In genomic region chr2:90566046-90566445, GRCm38 (mm10) we compare ENCODE assay signal across 9 mouse cellular contexts. TPM values are rescaled to one million over a fixed set of nuclear protein-coding genes. Genes with fewer than 3 reads are reported as not detected.
DNase-seq lines count a peak whose midpoint lies in the region; ATAC-seq and TF ChIP-seq lines count a peak whose summit lies in the region.
"Had no signal": no experiment of that assay in that cellular context is flagged by ENCODE, and none has a peak within 500 bp of the region (broad histone marks: within the 10 kb centered on the region; RNA-seq: fewer than 3 reads in every experiment).

No protein-coding gene starts in this region.

- peak; percentile 96 to 97 for TF ChIP-seq EP300 in MEL (IDR thresholded peaks at IDR 0.05; ENCODE audit: low read depth in 1 of 2, low read length in 2 of 2)

- no peaks in the 10 kb centered on the region for H3K36me3 ChIP-seq in forebrain, embryonic 15.5 days
- H3K36me3 ChIP-seq in forebrain, postnatal 0 days (ENCODE audit: insufficient read depth) = no peaks in the 10 kb centered on the region
- H3K36me3 ChIP-seq in MEL (ENCODE audit: control insufficient read depth in 1 of 2, insufficient read depth in 2 of 2, low read length in 2 of 2) = peaks cover 0 to 49% of the 10 kb centered on the region in 2 experiments; a peak in 2 of 4 replicates
- no peaks in the 10 kb centered on the region for H3K36me3 ChIP-seq in liver, adult 2 months (ENCODE audit: control insufficient read depth, insufficient read depth, low read length)

- H3K4me1 ChIP-seq in forebrain, embryonic 15.5 days = peaks cover 11% of the 10 kb centered on the region; the same call in 1 of the 2 replicates
- H3K4me1 ChIP-seq in forebrain, postnatal 0 days (ENCODE audit: insufficient read depth) = peaks cover 6% of the 10 kb centered on the region; the same call in 1 of the 2 replicates
- peaks cover 21 to 48% of the 10 kb centered on the region in 2 experiments for H3K4me1 ChIP-seq in MEL (ENCODE audit: control insufficient read depth in 1 of 2, insufficient read depth in 2 of 2, low read length in 2 of 2)
- peaks cover 43% of the 10 kb centered on the region for H3K4me1 ChIP-seq in liver, adult 2 months (ENCODE audit: control insufficient read depth, insufficient read depth, low read length)

- H3K27me3 ChIP-seq in forebrain, embryonic 15.5 days = no peaks in the 10 kb centered on the region
- no peaks in the 10 kb centered on the region for H3K27me3 ChIP-seq in forebrain, postnatal 0 days (ENCODE audit: insufficient read depth, low read length)
- H3K27me3 ChIP-seq in MEL (ENCODE audit: control insufficient read depth in 1 of 2, insufficient read depth in 2 of 2, low read length in 2 of 2) = no peaks in the 10 kb centered on the region
- no peaks in the 10 kb centered on the region for H3K27me3 ChIP-seq in liver, adult 2 months (ENCODE audit: control insufficient read depth, insufficient read depth, low read length)

- no peak for TF ChIP-seq RAD21 in MEL (IDR thresholded peaks at IDR 0.05; ENCODE audit: low read depth, low read length)

- H3K9ac ChIP-seq in forebrain, embryonic 15.5 days (replicated peaks) = no peak overlapping the region
- H3K9ac ChIP-seq in forebrain, postnatal 0 days = no peak overlapping the region
- peak overlapping the region; percentile 74 for H3K9ac ChIP-seq in MEL (ENCODE audit: control insufficient read depth, low read depth, low read length, poor library complexity, severe bottlenecking)
- H3K9ac ChIP-seq in liver, adult 2 months (ENCODE audit: low read depth, low read length) = peak overlapping the region; percentile 78

- peak in 1 of 2 experiments; percentile 71; a peak in 2 of 4 replicates for TF ChIP-seq POLR2A in MEL (IDR thresholded peaks at IDR 0.05; ENCODE audit: control insufficient read depth in 1 of 2, insufficient read depth in 1 of 2, low read depth in 1 of 2, low read length in 2 of 2, poor library complexity in 1 of 2)
- no peak for TF ChIP-seq POLR2A in liver, adult 2 months (IDR thresholded peaks at IDR 0.05; ENCODE audit: extremely low read depth, insufficient read depth, low read length)

- H3K9me3 ChIP-seq in forebrain, embryonic 15.5 days = no peaks in the 10 kb centered on the region
- no peaks in the 10 kb centered on the region for H3K9me3 ChIP-seq in forebrain, postnatal 0 days (ENCODE audit: low read length)
- H3K9me3 ChIP-seq in MEL (replicated peaks; ENCODE audit: insufficient read depth, low read length) = no peaks in the 10 kb centered on the region

- 0 out of 2 replicates have a peak, but pooled peaks have one; percentile 23 for ATAC-seq in forebrain, embryonic 15.5 days (replicated peaks)
- ATAC-seq in forebrain, postnatal 0 days = no peak

- WGBS in forebrain, embryonic 15.5 days = 54% methylated on average over 7 of the region's 7 CpGs
- 42% methylated on average over 7 of the region's 7 CpGs for WGBS in forebrain, postnatal 0 days
- 10% methylated on average over 7 of the region's 7 CpGs for WGBS in liver, adult 2 months

- no peak for TF ChIP-seq CTCF in forebrain, postnatal 0 days (IDR thresholded peaks at IDR 0.05; ENCODE audit: low read depth)
- TF ChIP-seq CTCF in MEL (IDR thresholded peaks at IDR 0.05 in 2 of 3, conservative IDR thresholded peaks at IDR 0.05 in 1 of 3; ENCODE audit: control insufficient read depth in 1 of 3, insufficient read depth in 1 of 3, low read depth in 2 of 3, low read length in 3 of 3, poor library complexity in 1 of 3, severe bottlenecking in 1 of 3) = peak in 1 of 3 experiments; percentile 9; a peak in 2 of 6 replicates
- no peak for TF ChIP-seq CTCF in liver, adult 2 months (IDR thresholded peaks at IDR 0.05; ENCODE audit: low read depth, low read length)

- H3K27ac ChIP-seq in forebrain, embryonic 15.5 days (replicated peaks) = no peak overlapping the region
- H3K27ac ChIP-seq in forebrain, postnatal 0 days (ENCODE audit: low read depth, low read length) = no peak overlapping the region
- H3K27ac ChIP-seq in MEL (ENCODE audit: control insufficient read depth, low read depth, low read length) = peak overlapping the region; percentile 99
- peak overlapping the region; percentile 100 for H3K27ac ChIP-seq in liver, adult 2 months (replicated peaks; ENCODE audit: insufficient read depth, low read depth, low read length)
- H3K27ac ChIP-seq: macrophage had no signal

- DNase-seq in forebrain, postnatal 0 days = no peak
- peak; percentile 95 for DNase-seq in MEL (ENCODE audit: low read depth, low spot score)
- peak; percentile 33 for DNase-seq in gastrocnemius, postnatal 25 days
- peak; percentile 78 for DNase-seq in liver, adult 2 months (ENCODE audit: extremely low read depth, low read depth, low spot score)
- DNase-seq in embryo, embryonic 9.5 days (ENCODE audit: extremely low spot score) = no peak
- DNase-seq in adipocyte (ENCODE audit: low spot score) = no peak
- no peak for DNase-seq in layer of hippocampus, postnatal 14 days (ENCODE audit: low spot score in 2 of 2)

- no peak overlapping the region for H3K4me3 ChIP-seq in forebrain, embryonic 15.5 days
- no peak overlapping the region for H3K4me3 ChIP-seq in forebrain, postnatal 0 days (ENCODE audit: low read depth, low read length)
- H3K4me3 ChIP-seq in MEL (ENCODE audit: control insufficient read depth in 1 of 2, insufficient read depth in 1 of 2, low read depth in 2 of 2, low read length in 2 of 2) = peak overlapping the region; percentile 44
- H3K4me3 ChIP-seq in liver, adult 2 months (ENCODE audit: insufficient read depth, low read depth, low read length) = no peak overlapping the region

- H3K4me2 ChIP-seq in forebrain, embryonic 15.5 days (replicated peaks) = no peak overlapping the region
- H3K4me2 ChIP-seq in forebrain, postnatal 0 days (ENCODE audit: low read depth) = no peak overlapping the region

- H3K79me2 ChIP-seq in MEL (ENCODE audit: control insufficient read depth, insufficient read depth, low read length, poor library complexity) = peaks cover 5% of the 10 kb centered on the region
- peaks cover 37% of the 10 kb centered on the region for H3K79me2 ChIP-seq in liver, adult 2 months (ENCODE audit: control insufficient read depth, insufficient read depth, low read length)

TF ChIP-seq in MEL, 35 proteins besides CTCF, POLR2A, EP300 and RAD21:
- TF ChIP-seq MEF2A (IDR thresholded peaks at IDR 0.05; ENCODE audit: extremely low read depth, insufficient replicate concordance, low read depth, low read length, poor library complexity, severe bottlenecking) = no peak
- TF ChIP-seq ZC3H11A (IDR thresholded peaks at IDR 0.05; ENCODE audit: low read depth, low read length) = no peak
- peak; percentile 55; the same call in 1 of the 2 replicates for TF ChIP-seq SIN3A (IDR thresholded peaks at IDR 0.05; ENCODE audit: low read length)
- TF ChIP-seq RCOR1 (IDR thresholded peaks at IDR 0.05; ENCODE audit: low read depth, low read length) = peak; percentile 72; the same call in 1 of the 2 replicates
- peak; percentile 93 for TF ChIP-seq GATA1 (IDR thresholded peaks at IDR 0.05; ENCODE audit: low read depth, low read length)
- no peak; the same call in 1 of the 2 replicates for TF ChIP-seq KAT2A (conservative IDR thresholded peaks at IDR 0.05; ENCODE audit: low read depth, low read length)
- peak; percentile 93 for TF ChIP-seq TAL1 (IDR thresholded peaks at IDR 0.05; ENCODE audit: low read length)
- TF ChIP-seq HCFC1 (IDR thresholded peaks at IDR 0.05; ENCODE audit: low read depth, low read length) = 0 out of 2 replicates have a peak, but pooled peaks have one; percentile 35
- peak; percentile 31; the same call in 1 of the 2 replicates for TF ChIP-seq USF1 (IDR thresholded peaks at IDR 0.05; ENCODE audit: low read depth, low read length)
- TF ChIP-seq MYB (IDR thresholded peaks at IDR 0.05; ENCODE audit: low read depth, low read length) = no peak
- peak; percentile 54; the same call in 1 of the 2 replicates for TF ChIP-seq NELFE (IDR thresholded peaks at IDR 0.05; ENCODE audit: low read depth, low read length)
- TF ChIP-seq ETS1 (IDR thresholded peaks at IDR 0.05; ENCODE audit: low read depth, low read length) = peak; percentile 92
- 0 out of 2 replicates have a peak, but pooled peaks have one; percentile 6 for TF ChIP-seq ZNF384 (IDR thresholded peaks at IDR 0.05; ENCODE audit: low read depth, low read length)
- peak; percentile 75 for TF ChIP-seq MYC (IDR thresholded peaks at IDR 0.05; ENCODE audit: low read depth, low read length)
- TF ChIP-seq MAX (IDR thresholded peaks at IDR 0.05; ENCODE audit: low read length) = peak; percentile 70
- peak; percentile 2; the same call in 1 of the 2 replicates for TF ChIP-seq E2F4 (IDR thresholded peaks at IDR 0.05; ENCODE audit: borderline replicate concordance, low read depth, low read length)
- peak; percentile 97 for TF ChIP-seq TCF12 (IDR thresholded peaks at IDR 0.05; ENCODE audit: low read depth, low read length)
- peak; percentile 24; the same call in 1 of the 2 replicates for TF ChIP-seq MAFK (IDR thresholded peaks at IDR 0.05; ENCODE audit: borderline replicate concordance, low read depth, low read length)
- 0 out of 2 replicates have a peak, but pooled peaks have one; percentile 7 for TF ChIP-seq JUND (IDR thresholded peaks at IDR 0.05; ENCODE audit: low read depth, low read length)
- 0 out of 2 replicates have a peak, but pooled peaks have one; percentile 21 for TF ChIP-seq SMC3 (IDR thresholded peaks at IDR 0.05; ENCODE audit: low read depth, low read length)
- TF ChIP-seq BHLHE40 (IDR thresholded peaks at IDR 0.05; ENCODE audit: borderline replicate concordance, low read depth, low read length) = peak; percentile 78; the same call in 1 of the 2 replicates
- no peak for TF ChIP-seq ELF1 (IDR thresholded peaks at IDR 0.05; ENCODE audit: low read depth, low read length)
- TF ChIP-seq MXI1 (IDR thresholded peaks at IDR 0.05; ENCODE audit: low read depth, low read length) = peak; percentile 65
- TF ChIP-seq TBP (IDR thresholded peaks at IDR 0.05; ENCODE audit: low read depth, low read length) = peak; percentile 85
- peak; percentile 78; the same call in 1 of the 2 replicates for TF ChIP-seq MAZ (IDR thresholded peaks at IDR 0.05; ENCODE audit: low read depth, low read length)

RNA-seq across cellular contexts. Expression of gene Ptprj, which starts 14.4 kb away (rescaled TPM):
- polyA plus RNA-seq in forebrain, embryonic 15.5 days (2015; fragmentation: Nextera tagmentation; extraction: Ambion mirVana) = 3.3 and 3.7 TPM in 2 replicates
- 29.9 and 34.0 TPM in 2 replicates for total RNA-seq in forebrain, postnatal 0 days (2014; rRNA removed)
- polyA plus RNA-seq in forebrain, postnatal 0 days (2015; fragmentation: Nextera tagmentation; extraction: Ambion mirVana) = 2.5 and 3.9 TPM in 2 replicates
- total RNA-seq in MEL (2012; rRNA removed) = 10.0 and 10.2 TPM in 2 replicates
- polyA plus RNA-seq in MEL (2012; ENCODE audit: insufficient read depth in 1 of 2, insufficient read length in 2 of 2, low read depth in 1 of 2, low replicate concordance in 2 of 2, missing spikeins in 1 of 2) = 1 to 10 TPM in 1 of 2 experiments, not detected in 1; 6.4 TPM
- total RNA-seq in gastrocnemius, postnatal 25 days (2021) = 1 to 10 TPM; 3.7 to 4.1 TPM
- total RNA-seq in liver, adult 2 months (2014; rRNA removed) = 35.2 and 43.3 TPM in 2 replicates
- 12.1 and 14.0 TPM in 2 replicates for polyA plus RNA-seq in liver, adult 2 months (2012; rRNA removed)
- 100 to 1,000 TPM; 101 to 107 TPM for total RNA-seq in layer of hippocampus, postnatal 14 days (2021)

Comparison
In these comparisons a context has a peak if more than half of its experiments do, and no peak if none do; other contexts are left out.
1. H3K27ac ChIP-seq: peak in MEL (single experiment) and liver, adult 2 months (single experiment); none in forebrain, embryonic 15.5 days (single experiment) and forebrain, postnatal 0 days (single experiment).
2. H3K4me3 ChIP-seq: peak in MEL (2 of 2); none in forebrain, embryonic 15.5 days (single experiment), forebrain, postnatal 0 days (single experiment) and liver, adult 2 months (single experiment).
3. H3K9ac ChIP-seq: peak in MEL (single experiment) and liver, adult 2 months (single experiment); none in forebrain, embryonic 15.5 days (single experiment) and forebrain, postnatal 0 days (single experiment).
4. DNase-seq: peak in MEL (single experiment), gastrocnemius, postnatal 25 days (single experiment) and liver, adult 2 months (single experiment); none in forebrain, postnatal 0 days (single experiment), embryo, embryonic 9.5 days (single experiment), adipocyte (single experiment) and layer of hippocampus, postnatal 14 days (0 of 2).